Mouse (Mus musculus) heart, embryonic 15.5 days (tissue): Measurements from ENCODE around the gene Ptar1. TPM values are rescaled to one million over a fixed set of nuclear protein-coding genes. Genes with fewer than 3 reads are reported as not detected.

ENCODE experiments used
- polyA plus RNA-seq: library from polyadenylated mRNA; unstranded; fragments of >200 nt; fragmentation: Nextera tagmentation; extraction: Ambion mirVana; gene quantifications from 2 replicates; pipeline ENCODE4 v1.2.1, GENCODE M21; 2015

The Ptar1 gene
- polyA plus RNA-seq, 1 experiment from 2014 or later = 3.7 TPM

Other genes with a start within 250 kb of the Ptar1 start
- 1.1 and 1.3 TPM in 2 replicates for gene Mamdc2, start 239.0 kb upstream of the Ptar1 start, polyA plus RNA-seq
- gene 1700028P14Rik, start 34.6 kb upstream of the Ptar1 start, polyA plus RNA-seq = 0.16 TPM in 1 of 2 replicates, not detected in the other
- gene Apba1, start 71.5 kb downstream of the Ptar1 start, polyA plus RNA-seq = 0.37 and 0.61 TPM in 2 replicates